Mouse (Mus musculus) E14TG2a.4 (cell line): ENCODE measurements at regions not wholly inside any gene's neighbourhood (a gene's known extent, or its start where the extent isn't known, plus 50 kb on each side); places are given as distances from the start of the nearest gene placed in this dataset.

Source experiments
- H3K27me3 ChIP-seq: 2 replicates; pipeline ENCODE4 v1.6.1; 2014; ENCODE audit warnings: low read length, control low read depth; ENCODE audit not compliant: insufficient read depth
- H3K36me3 ChIP-seq: 2 replicates; pipeline ENCODE4 v1.6.1; 2014; ENCODE audit warnings: low read length, control low read depth; ENCODE audit not compliant: insufficient read depth
- H3K4me1 ChIP-seq: replicated peaks from 2 replicates; pipeline ENCODE4 v1.6.1; 2014; ENCODE audit warnings: low read depth, low read length, control low read depth
- H3K4me3 ChIP-seq: replicated peaks from 2 replicates; pipeline ENCODE4 v1.5.1; 2014; ENCODE audit warnings: mild to moderate bottlenecking, low read length
- H3K9me3 ChIP-seq: 2 replicates; pipeline ENCODE4 v1.6.1; 2014; ENCODE audit warnings: low read length, control low read depth
- CTCF ChIP-seq: conservative IDR thresholded peaks from 2 replicates; pipeline ENCODE4 v1.5.1; 2014; ENCODE audit warnings: low read length
- NANOG ChIP-seq: IDR thresholded peaks from 2 replicates; pipeline ENCODE4 v1.6.1; 2014; ENCODE audit warnings: borderline replicate concordance, low read length, mixed read lengths
- POU5F1 ChIP-seq: IDR thresholded peaks from 2 replicates; pipeline ENCODE4 v1.6.1; 2014; ENCODE audit warnings: low read length, borderline replicate concordance

GRCm38 (mm10) chr4:81582546-81582945 is 139.9 kb upstream of the Mpdz start:
- Histone ChIP-seq H3K27me3 (no peaks in the 10 kb centered on the region), H3K4me1 (no peaks in the 10 kb centered on the region), H3K4me3 (no peak overlapping the region), H3K36me3 (no peaks in the 10 kb centered on the region), H3K9me3 (no peaks in the 10 kb centered on the region)
- TF ChIP-seq POU5F1 (no peak), NANOG (no peak), CTCF (no peak)

- Histone ChIP-seq H3K36me3 (no peaks in the 10 kb centered on the region), H3K27me3 (no peaks in the 10 kb centered on the region), H3K9me3 (no peaks in the 10 kb centered on the region), H3K4me1 (no peaks in the 10 kb centered on the region), H3K4me3 (no peak overlapping the region)
- TF ChIP-seq POU5F1 (no peak), NANOG (no peak), CTCF (no peak)
These were observed 137.9 kb upstream of the Mpdz start for GRCm38 (mm10) chr4:81580553-81580952.

DNA sequence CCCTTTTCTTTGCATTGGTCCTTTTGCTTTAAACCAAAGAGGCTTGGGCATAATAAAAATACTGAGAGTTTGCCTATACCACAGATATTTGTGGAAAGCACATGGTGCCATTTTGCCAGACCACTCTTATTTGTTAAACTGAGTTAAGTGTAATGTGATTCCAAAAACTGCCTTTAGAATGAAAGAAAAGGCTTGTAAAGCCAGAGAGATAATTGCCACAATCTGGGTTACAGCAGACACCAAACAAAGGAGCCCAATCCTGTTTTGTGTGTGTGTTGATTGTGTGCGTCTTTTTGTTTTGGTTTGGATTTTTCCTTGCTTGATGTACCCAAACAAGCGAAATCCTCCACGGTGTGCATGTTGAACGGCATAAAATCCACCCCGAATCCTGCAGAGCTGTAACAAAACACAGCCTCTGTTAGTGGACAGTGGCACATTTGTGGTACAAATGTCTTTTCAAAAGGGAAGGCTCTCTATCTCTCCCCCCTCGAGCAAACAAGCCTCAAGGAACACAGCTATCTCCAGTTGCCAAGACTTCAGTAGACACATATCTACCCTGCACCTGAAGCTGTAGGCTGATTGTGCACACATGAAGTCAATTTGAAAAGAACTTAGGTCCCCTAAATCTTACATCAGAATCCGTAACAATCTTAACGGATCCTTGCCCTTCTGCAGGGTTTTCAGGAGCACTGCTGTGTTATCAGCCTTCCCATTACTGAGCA is 136.9 kb upstream of the Mpdz start:
- no peaks in the 10 kb centered on the region for H3K9me3 ChIP-seq
- no peaks in the 10 kb centered on the region for H3K4me1 ChIP-seq
- H3K27me3 ChIP-seq, result no peaks in the 10 kb centered on the region
- H3K36me3 ChIP-seq, result no peaks in the 10 kb centered on the region
- TF ChIP-seq CTCF, result no peak
- TF ChIP-seq POU5F1, result no peak
- TF ChIP-seq NANOG, result no peak
- no peak overlapping the region for H3K4me3 ChIP-seq

GRCm38 (mm10) chr4:81578981-81579380 is 136.4 kb upstream of the Mpdz start:
- TF ChIP-seq POU5F1 (no peak), CTCF (no peak), NANOG (no peak)
- H3K4me1 ChIP-seq, result no peaks in the 10 kb centered on the region

GRCm38 (mm10) chr4:81573771-81574170 is 131.2 kb upstream of the Mpdz start:
- no peak overlapping the region for H3K4me3 ChIP-seq
- H3K27me3 ChIP-seq, result no peaks in the 10 kb centered on the region
- H3K36me3 ChIP-seq, result no peaks in the 10 kb centered on the region
- H3K4me1 ChIP-seq, result no peaks in the 10 kb centered on the region
- TF ChIP-seq POU5F1 (no peak), NANOG (no peak), CTCF (no peak)
- no peaks in the 10 kb centered on the region for H3K9me3 ChIP-seq

More at GRCm38 (mm10) chr4:81578981-81579380, 136.4 kb upstream of the Mpdz start:
- Histone ChIP-seq H3K36me3 (no peaks in the 10 kb centered on the region), H3K9me3 (no peaks in the 10 kb centered on the region), H3K27me3 (no peaks in the 10 kb centered on the region), H3K4me3 (no peak overlapping the region)

- Histone ChIP-seq H3K36me3 (no peaks in the 10 kb centered on the region), H3K4me1 (no peaks in the 10 kb centered on the region), H3K4me3 (no peak overlapping the region), H3K9me3 (no peaks in the 10 kb centered on the region), H3K27me3 (no peaks in the 10 kb centered on the region)
- TF ChIP-seq CTCF (no peak), POU5F1 (no peak), NANOG (no peak)
These were observed 128.1 kb upstream of the Mpdz start for GRCm38 (mm10) chr4:81570736-81571135.

DNA sequence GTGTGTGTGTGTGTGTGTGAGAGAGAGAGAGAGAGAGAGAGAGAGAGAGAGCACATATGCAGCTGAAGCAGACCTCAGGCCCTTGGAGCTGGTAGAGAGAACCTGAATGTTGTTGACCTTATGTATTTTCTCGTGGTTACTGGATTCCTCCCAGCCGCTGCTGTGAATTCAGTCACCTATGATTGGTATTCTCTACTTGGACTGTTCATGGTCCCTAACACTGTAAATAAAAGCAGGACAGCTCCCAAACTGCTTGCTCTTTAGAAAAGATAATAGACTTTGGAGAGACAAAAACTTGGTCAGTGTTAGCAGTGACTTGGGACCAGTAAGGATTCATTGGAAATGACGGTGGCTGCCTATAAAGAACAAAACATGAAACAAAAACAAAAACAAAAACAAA is 126.9 kb upstream of the Mpdz start:
- no peaks in the 10 kb centered on the region for H3K36me3 ChIP-seq
- no peaks in the 10 kb centered on the region for H3K4me1 ChIP-seq
- H3K27me3 ChIP-seq, result no peaks in the 10 kb centered on the region
- H3K9me3 ChIP-seq, result no peaks in the 10 kb centered on the region
- no peak overlapping the region for H3K4me3 ChIP-seq
- TF ChIP-seq NANOG (no peak), CTCF (no peak), POU5F1 (no peak)

DNA sequence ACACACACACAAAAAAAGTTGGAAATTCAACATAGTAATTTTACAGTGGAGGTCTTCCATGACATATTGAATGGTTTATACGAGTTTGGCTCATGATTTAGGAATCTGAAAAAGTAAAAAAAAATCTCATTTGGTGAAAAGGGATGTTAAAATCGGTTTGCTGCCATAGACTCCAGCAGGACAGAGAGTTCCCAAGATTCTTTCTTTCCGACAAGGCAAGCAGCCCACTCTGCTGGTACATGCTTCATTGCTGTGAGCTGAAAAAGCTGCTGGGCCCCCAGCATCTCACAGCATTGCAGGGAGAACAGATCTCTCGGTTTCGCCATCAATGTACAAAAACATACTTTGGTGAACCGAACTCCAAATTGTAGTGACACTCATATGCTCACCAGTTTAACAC is 125.8 kb upstream of the Mpdz start:
- TF ChIP-seq NANOG, result no peak
- no peaks in the 10 kb centered on the region for H3K9me3 ChIP-seq
- H3K4me3 ChIP-seq, result no peak overlapping the region
- H3K36me3 ChIP-seq, result no peaks in the 10 kb centered on the region
- H3K27me3 ChIP-seq, result no peaks in the 10 kb centered on the region; the same call in 1 of the 2 replicates
- no peaks in the 10 kb centered on the region for H3K4me1 ChIP-seq

- H3K36me3 ChIP-seq, result no peaks in the 10 kb centered on the region
- no peaks in the 10 kb centered on the region for H3K4me1 ChIP-seq
- no peak for TF ChIP-seq CTCF
- TF ChIP-seq POU5F1, result no peak
- no peak for TF ChIP-seq NANOG
- no peaks in the 10 kb centered on the region for H3K9me3 ChIP-seq
- no peak overlapping the region for H3K4me3 ChIP-seq
- H3K27me3 ChIP-seq, result no peaks in the 10 kb centered on the region; the same call in 1 of the 2 replicates
These were observed 125.3 kb upstream of the Mpdz start for GRCm38 (mm10) chr4:81567928-81568327.
